Mouse (Mus musculus) granulocyte monocyte progenitor cell, adult 5-6 weeks (primary cell): ENCODE measurements around the gene Gcg. TPM values are rescaled to one million over a fixed set of nuclear protein-coding genes. Genes with fewer than 3 reads are reported as not detected.

Source experiments
- ATAC-seq: replicated peaks from 2 replicates; pipeline ENCODE4 v1.8.0; 2016; ENCODE audit warnings: mild to moderate bottlenecking, moderate TSS enrichment, inconsistent platforms; ENCODE audit not compliant: poor library complexity, severe bottlenecking
- total RNA-seq, 2 experiments: library from RNA; stranded (forward) in 1 of 2; stranded (reverse) in 1 of 2; fragments of 200-712, 200-1000 nt in 1 of 2; fragments of >200 nt in 1 of 2; fragmentation: Nextera tagmentation in 1 of 2; gene quantifications; 2 replicates each; pipeline ENCODE4 v1.2.3; 2014 to 2017

Gcg gene
- total RNA-seq (2014; fragmentation: Nextera tagmentation) (not detected in 2 replicates), total RNA-seq (2017) (not detected in 2 replicates)

GRCm38 (mm10) chr2:62483550-62483949 is at the start of gene Gcg:
TSS of gene Gcg (minus strand) at chr2:62483650.
- no peak for ATAC-seq

GRCm38 (mm10) chr2:62531065-62531464 is 47.6 kb upstream of the Gcg start:
- ATAC-seq: no peak

- no peak for ATAC-seq
These were observed 42.9 kb upstream of the Gcg start for GRCm38 (mm10) chr2:62526399-62526798.

DNA sequence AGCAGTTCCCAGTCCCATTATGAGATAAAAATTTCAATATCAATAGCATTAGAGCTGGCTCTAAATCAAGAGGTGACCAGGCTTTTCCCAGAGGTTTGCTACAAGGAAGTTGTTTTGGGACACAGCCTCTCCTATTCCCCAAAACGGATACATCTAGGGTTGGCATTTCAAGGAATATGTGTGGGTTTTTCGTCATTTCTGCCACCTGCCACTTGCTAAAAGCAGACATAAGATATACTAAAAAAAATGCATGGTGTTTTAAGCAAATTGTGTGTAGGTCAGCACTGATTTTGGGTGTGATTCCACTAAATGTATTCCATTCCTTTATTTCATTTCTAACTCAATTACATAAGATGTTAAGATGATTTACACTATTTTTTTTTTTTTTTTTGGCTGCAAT is 34.3 kb upstream of the Gcg start:
- ATAC-seq: no peak

DNA sequence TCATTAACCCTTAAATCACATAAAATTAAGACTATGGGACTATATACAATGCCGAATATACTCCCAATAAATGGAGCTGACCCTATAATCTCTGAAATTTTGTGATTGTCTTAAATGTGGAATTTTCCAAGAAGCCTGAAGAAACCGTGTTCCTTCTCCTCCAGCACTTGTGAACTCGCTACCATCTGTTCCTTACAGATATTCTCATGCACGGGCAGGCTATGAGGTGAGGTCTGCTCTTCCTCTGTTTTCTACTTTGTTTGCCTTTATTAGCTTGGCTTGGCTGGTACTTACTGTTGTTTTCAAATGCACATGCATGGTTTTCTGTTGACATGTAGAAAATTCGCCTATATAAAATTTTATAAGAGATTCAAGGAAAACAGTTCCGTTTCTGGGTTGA is 31.0 kb upstream of the Gcg start:
- ATAC-seq: no peak

DNA sequence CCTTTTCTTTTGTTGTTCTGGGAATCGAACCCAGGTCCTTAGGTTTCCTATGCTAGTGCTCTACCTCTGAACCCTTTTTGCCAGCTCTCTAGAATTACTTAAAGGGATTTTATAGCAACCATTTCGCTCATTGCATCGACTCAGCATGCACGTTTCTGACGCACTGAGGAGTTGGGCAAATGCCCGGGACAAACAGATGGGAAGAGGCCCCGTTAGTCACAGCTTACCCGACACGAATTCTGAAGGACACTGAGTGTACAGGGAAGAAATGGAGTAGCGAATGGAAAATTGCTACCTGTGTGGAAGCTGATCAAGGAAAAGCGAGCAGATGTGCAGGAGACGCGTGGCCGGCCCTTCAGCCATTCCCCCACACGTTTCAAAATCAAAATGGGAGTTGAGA is 30.0 kb upstream of the Gcg start:
- ATAC-seq: no peak

DNA sequence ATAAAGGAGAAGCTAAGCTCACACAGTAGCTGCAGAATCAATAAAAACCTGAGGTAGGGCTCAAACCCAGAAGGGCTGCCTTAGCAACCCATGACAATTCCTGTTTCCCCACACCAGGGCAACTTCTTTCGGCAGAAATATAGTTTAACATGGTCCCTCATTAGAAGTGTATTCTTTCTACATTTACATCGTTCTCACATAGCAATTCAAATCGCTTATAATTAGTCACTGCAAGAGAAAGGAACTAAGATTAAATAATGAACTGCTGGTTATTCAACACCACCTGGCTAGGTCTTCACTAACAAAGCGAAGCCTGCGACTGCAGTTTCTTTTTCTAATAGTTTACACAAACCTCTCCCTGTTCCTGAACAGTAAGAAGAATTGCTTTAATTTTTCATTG is 23.7 kb upstream of the Gcg start:
- no peak for ATAC-seq

GRCm38 (mm10) chr2:62506441-62506840 is 23.0 kb upstream of the Gcg start:
- no peak for ATAC-seq

GRCm38 (mm10) chr2:62504269-62504796 is 20.9 kb upstream of the Gcg start:
- no peak for ATAC-seq

GRCm38 (mm10) chr2:62503326-62503725 is 19.9 kb upstream of the Gcg start:
- ATAC-seq: no peak

DNA sequence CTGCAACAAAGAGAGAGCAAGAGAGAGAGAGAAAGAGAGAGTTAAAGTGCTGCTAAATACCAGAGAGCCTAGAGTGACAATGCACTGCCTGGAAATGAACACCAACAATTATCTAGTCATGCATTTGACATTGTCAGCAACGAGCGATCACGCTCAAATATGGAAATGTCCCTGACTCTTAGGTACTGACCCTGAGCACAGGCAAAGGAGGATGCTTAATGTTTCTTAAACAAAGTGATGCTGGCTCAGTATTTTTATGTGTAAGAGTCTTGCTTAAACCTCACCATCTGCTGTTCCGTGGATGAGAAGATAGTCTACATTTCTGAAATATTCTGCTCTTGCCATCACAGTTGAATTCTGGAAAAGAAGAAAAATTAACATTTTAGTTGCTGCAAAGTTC is 19.1 kb upstream of the Gcg start:
- no peak for ATAC-seq

DNA sequence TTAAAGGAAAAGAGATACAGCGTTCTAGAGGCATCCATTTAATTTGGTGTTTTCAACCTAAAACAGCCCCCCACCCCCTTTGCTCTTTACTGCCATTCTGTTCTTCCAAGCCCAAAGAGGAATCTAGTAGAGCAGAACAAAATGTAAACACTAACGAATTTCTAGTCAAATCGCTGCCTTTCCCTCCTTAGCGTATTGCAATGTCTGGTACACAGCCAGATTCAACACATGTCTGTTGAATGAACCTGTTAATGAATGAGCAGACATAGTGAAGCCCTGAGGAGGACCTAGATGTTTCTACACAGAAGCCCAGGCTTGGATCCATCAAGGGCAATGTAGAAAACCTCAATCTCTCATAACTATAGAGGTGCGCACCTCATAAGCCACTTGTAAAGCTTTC is 15.4 kb upstream of the Gcg start:
- no peak for ATAC-seq

GRCm38 (mm10) chr2:62498086-62498485 is 14.6 kb upstream of the Gcg start:
- no peak for ATAC-seq

DNA sequence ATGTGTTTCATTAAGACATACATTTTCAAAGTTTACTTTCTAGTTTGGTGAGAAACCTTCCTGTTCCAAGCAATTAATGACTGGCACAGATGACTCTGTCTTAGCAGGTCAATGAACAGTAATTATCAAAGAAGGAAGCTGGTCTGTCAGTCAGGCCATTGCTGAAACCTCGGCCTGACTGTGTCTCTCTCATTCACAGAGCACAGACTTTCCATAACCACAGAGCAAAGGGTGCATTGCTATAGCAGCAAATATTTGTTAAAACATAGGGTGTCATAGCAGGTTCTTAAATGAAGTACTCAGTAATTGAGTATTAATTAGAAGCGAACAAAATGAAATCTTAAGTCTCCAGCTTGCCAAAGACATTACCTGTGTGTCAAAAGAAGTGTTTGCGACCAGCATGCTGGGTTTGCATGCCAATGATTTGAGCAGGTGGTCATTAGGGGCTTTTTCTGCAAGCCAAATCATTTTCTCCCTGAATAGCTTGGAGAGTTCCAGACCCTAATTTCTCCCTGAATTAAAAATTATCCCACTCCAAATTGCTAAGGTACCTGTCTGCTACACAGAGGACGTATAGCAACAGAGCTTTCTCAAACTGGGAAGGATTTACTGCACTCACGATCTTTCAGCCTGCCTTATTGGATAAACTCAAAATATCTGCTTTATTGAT is 14.0 kb upstream of the Gcg start:
- ATAC-seq: no peak

DNA sequence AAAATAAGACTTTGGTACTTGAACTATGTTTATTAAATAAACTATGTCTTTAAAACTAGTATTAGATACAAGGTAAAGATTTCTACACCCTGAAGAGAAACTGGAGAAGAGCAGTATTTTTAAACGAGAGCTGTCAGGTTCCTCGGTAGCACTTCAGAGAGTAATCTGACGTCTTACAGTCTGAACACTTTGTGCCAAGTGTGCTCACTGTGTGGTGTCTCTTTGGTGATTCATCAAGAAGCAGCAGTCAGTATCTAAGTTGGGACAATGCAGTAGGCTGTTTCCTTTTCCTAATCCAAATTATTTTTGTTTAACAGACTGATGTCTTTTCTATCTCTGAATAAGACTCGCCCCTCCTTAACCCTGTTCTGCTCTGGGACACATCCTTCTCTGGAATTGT is 12.0 kb upstream of the Gcg start:
- ATAC-seq: no peak

DNA sequence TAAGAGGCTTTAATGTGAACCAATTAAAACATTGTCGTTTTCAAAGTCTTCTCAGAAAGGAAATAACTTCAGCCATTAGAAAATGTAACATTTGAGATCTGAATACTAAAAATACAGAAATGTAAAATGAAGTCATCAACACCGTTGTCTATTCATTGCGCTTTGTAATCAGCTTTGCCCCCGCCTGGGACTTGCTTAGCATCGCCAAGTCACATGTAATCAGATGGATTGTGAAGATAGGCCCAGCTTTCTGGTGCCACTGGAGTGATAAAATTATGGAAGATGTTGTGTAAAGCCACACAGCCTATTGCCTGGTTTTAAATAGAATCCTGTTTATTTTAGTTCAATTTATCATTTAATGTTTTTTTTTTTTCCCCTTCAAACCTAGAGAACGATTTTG is 6.4 kb upstream of the Gcg start:
- no peak for ATAC-seq

DNA sequence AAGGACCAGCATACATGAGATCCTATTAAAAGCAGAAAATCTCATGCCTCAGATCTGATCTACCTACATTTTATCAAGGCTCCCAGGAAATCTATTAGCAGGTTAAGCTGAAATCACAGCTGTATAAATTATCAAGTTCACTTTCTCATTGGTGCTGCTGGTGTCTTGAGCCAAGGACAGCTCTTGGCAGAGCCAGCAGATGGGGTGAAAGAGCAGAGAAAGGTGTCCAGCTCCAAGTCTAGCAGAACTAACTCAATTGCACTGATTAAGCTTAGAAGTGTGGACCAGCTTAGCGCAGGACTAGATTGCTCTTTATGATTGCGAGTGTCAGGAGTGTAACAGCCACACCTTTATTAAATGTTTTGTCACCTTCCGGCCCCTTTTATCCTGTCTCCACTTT is 1.5 kb upstream of the Gcg start:
- ATAC-seq: no peak

DNA sequence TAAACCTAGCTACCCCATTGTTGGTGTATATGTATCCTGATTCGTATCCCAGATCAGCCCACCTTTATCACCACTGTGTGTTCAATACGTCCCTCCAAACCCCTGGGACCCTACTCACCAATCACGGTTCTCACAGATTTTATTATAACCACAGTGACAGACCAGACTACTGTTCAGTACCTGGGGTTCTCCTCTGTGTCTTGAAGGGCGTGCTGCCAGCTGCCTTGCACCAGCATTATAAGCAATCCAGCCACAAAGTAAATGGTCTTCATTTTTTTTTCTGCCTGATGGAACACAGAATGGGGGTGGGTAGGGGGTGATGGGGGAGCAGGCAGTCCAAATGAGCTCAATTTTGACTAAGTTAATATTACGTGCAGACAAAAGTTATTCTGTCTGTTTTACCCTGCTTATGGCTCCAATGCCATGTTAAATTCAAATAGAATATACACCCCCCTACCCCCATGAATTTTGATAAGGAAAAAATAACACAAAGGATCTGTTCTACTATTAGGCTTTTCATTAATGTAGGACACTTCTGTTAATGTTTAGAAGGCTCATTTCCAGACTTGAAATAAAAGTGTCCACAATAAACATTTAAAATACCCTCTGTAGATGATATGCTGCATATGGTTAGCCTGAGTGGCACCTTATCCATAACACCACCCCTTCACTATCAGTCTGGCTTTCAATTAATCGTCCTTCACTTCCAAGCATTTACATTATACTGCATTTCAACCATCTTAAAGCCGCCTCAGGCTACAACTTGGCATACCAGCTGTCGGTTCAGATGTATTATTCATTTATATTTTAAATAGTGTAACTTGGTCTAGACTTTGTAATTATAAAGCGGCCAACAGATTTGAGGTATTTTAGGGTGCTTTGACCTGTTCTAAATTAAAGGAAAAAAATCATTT is 2.9 kb downstream of the Gcg start:
- ATAC-seq: no peak

DNA sequence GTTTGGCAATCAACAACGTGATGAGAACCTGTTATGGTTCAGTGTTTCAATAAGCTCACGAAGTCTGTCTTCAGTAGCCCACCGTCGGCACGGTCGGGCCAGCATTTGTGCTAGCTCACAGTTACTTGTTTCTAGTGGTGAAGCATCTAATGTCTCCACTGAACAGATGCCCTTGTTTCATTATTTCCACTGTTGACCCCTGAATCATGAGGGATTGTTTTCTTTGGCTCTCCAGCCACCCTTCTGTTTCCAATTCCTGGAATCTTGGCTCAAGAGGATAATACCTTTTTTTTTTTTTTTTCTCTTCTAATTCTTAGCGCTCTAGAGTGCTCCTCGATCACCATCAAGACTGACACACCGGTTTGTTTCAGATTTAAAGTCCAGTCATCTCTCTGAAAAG is 13.9 kb downstream of the Gcg start:
- ATAC-seq: no peak

GRCm38 (mm10) chr2:62463287-62463686 is 20.2 kb downstream of the Gcg start:
- ATAC-seq: no peak

GRCm38 (mm10) chr2:62462174-62462573 is 21.3 kb downstream of the Gcg start:
- no peak for ATAC-seq
